In genomic region chr13:63641649-63642226, GRCm38 (mm10) we compare ENCODE assay signal across 10 mouse cellular contexts.
DNase-seq lines count a peak whose midpoint lies in the region; ATAC-seq lines count a peak whose summit lies in the region.
"Had no signal": no experiment of that assay in that cellular context is flagged by ENCODE, and none has a peak within 500 bp of the region (broad histone marks: within the 10 kb centered on the region; RNA-seq: fewer than 3 reads in every experiment).

No protein-coding gene starts in this region.

- no peak overlapping the region for H3K4me3 ChIP-seq in embryonic facial prominence, embryonic 12.5 days
- H3K4me3 ChIP-seq: forebrain, embryonic 15.5 days had no signal

- peaks cover 21% of the 10 kb centered on the region for H3K4me1 ChIP-seq in embryonic facial prominence, embryonic 12.5 days

- peak; percentile 38 for DNase-seq in kidney, postnatal 10 days
- DNase-seq in kidney, postnatal 36 days, result no peak
- peak; percentile 6 to 10 for DNase-seq in heart, postnatal 14 days
- DNase-seq in neural tube, embryonic 10.5 days (ENCODE audit: extremely low spot score, low spot score), result peak; percentile 29
- DNase-seq in spleen, postnatal 36 days (ENCODE audit: low spot score in 2 of 2), result no peak
- no peak for DNase-seq in urinary bladder, postnatal 10 days (ENCODE audit: low spot score)
- DNase-seq: layer of hippocampus, postnatal 36 days had no signal

- no peaks in the 10 kb centered on the region for H3K27me3 ChIP-seq in embryonic facial prominence, embryonic 12.5 days
- H3K27me3 ChIP-seq: forebrain, embryonic 15.5 days had no signal

- WGBS in embryonic facial prominence, embryonic 12.5 days, result 33% methylated on average over 12 of the region's 12 CpGs

- H3K27ac ChIP-seq in embryonic facial prominence, embryonic 12.5 days, result peak overlapping the region; percentile 76
- H3K27ac ChIP-seq: forebrain, embryonic 15.5 days had no signal

- intact Hi-C loops in heart, postnatal 14 days (cut with DNase I), result loop anchor here (5.0 kb wide), 3 partner anchors 44 to 171 kb away; partner anchors contain the start of gene Ptch1

- no peak overlapping the region for H3K4me2 ChIP-seq in embryonic facial prominence, embryonic 12.5 days (replicated peaks)
- H3K4me2 ChIP-seq: forebrain, embryonic 15.5 days had no signal

- H3K9ac ChIP-seq in embryonic facial prominence, embryonic 12.5 days, result no peak overlapping the region
- H3K9ac ChIP-seq: forebrain, embryonic 15.5 days had no signal

- no peaks in the 10 kb centered on the region for H3K36me3 ChIP-seq in embryonic facial prominence, embryonic 12.5 days
- H3K36me3 ChIP-seq: forebrain, embryonic 15.5 days had no signal

- ATAC-seq in embryonic facial prominence, embryonic 12.5 days (ENCODE audit: insufficient number of reproducible peaks, insufficient read depth, low FRiP score, low TSS enrichment), result peak; percentile 74
- no peak for ATAC-seq in megakaryocyte progenitor cell, adult 5-6 weeks (replicated peaks; ENCODE audit: poor library complexity)
- ATAC-seq: forebrain, embryonic 15.5 days had no signal

- H3K9me3 ChIP-seq in embryonic facial prominence, embryonic 12.5 days, result 0 out of 2 replicates have a peak, but pooled peaks cover 4% of the 10 kb centered on the region
- H3K9me3 ChIP-seq: forebrain, embryonic 15.5 days had no signal

Comparison
In these comparisons a context has a peak if more than half of its experiments do, and no peak if none do; other contexts are left out.
1. DNase-seq: peak in kidney, postnatal 10 days (single experiment), heart, postnatal 14 days (2 of 2) and neural tube, embryonic 10.5 days (single experiment); none in kidney, postnatal 36 days (0 of 2), spleen, postnatal 36 days (0 of 2) and urinary bladder, postnatal 10 days (single experiment).